Mouse (Mus musculus) forebrain, embryonic 10.5 days (tissue): Measurements from ENCODE around the gene Rgl1. TPM values are rescaled to one million over a fixed set of nuclear protein-coding genes. Genes with fewer than 3 reads are reported as not detected.

ENCODE experiments used
- DNase-seq: peaks from one replicate; pipeline ENCODE4 v3.0.0-alpha.2; 2017; ENCODE audit warnings: low spot score; ENCODE audit errors: extremely low spot score
- H3K27ac ChIP-seq: fragments of 300-500 bp; sonication (generic); 2 replicates; pipeline ENCODE4 v1.5.1; 2016; ENCODE audit warnings: mild to moderate bottlenecking
- H3K27me3 ChIP-seq: fragments of 300-500 bp; sonication (generic); 2 replicates; pipeline ENCODE4 v1.6.1; 2016; ENCODE audit warnings: mild to moderate bottlenecking; ENCODE audit not compliant: poor library complexity, severe bottlenecking
- H3K36me3 ChIP-seq: fragments of 300-500 bp; sonication (generic); replicated peaks from 2 replicates; pipeline ENCODE4 v1.6.1; 2016; ENCODE audit warnings: mild to moderate bottlenecking, moderate library complexity
- H3K4me1 ChIP-seq: fragments of 300-500 bp; sonication (generic); 2 replicates; pipeline ENCODE4 v1.6.1; 2016
- H3K4me3 ChIP-seq: fragments of 300-500 bp; sonication (generic); 2 replicates; pipeline ENCODE4 v1.5.1; 2016; ENCODE audit warnings: mild to moderate bottlenecking, moderate library complexity
- H3K9me3 ChIP-seq: fragments of 300-500 bp; sonication (generic); 2 replicates; pipeline ENCODE4 v1.6.1; 2016; ENCODE audit warnings: mild to moderate bottlenecking, moderate library complexity
- WGBS: fragments of 180-500 bp; shearing (Covaris S2); methylation state at CpG from one replicate; pipeline ENCODE4 v1.1.7; 2016; 5-methylcytosine and 5-hydroxymethylcytosine counted together
- polyA plus RNA-seq: library from polyadenylated mRNA; unstranded; fragments of >200 nt; fragmentation: Nextera tagmentation; extraction: Ambion mirVana; gene quantifications from 2 replicates; pipeline ENCODE4 v1.2.1, GENCODE M21; 2016

The Rgl1 gene
- polyA plus RNA-seq, 1 experiment from 2014 or later, result 29.1 TPM

DNA sequence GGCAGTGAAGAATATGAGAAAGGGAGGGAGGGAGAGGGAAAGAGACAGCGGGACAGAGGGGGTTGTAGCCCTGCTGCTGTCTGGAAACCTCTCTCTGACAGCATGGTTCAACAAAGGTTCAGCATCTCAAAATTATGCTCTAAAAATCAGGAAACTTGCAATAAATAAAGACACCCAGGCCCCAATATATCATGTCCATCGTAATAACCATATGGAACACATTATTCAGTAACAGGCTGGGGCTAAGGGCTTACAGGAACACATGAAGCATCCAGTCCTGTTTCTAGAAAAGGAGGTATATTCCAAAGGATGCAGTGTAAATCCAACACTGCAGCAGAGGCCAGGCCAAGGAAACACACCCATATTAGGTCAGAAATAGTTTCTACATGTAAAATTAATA, 215.6 kb downstream of the Rgl1 start:
- peaks cover 79% of the 10 kb centered on the region for H3K36me3 ChIP-seq
- WGBS, result 91% methylated on average over 2 of the region's 2 CpGs
- H3K4me3 ChIP-seq, result no peak overlapping the region
- no peak for DNase-seq
- H3K27ac ChIP-seq, result no peak overlapping the region
- no peaks in the 10 kb centered on the region for H3K27me3 ChIP-seq
- H3K9me3 ChIP-seq, result peaks cover 3% of the 10 kb centered on the region; the same call in 1 of the 2 replicates
- peaks cover 11% of the 10 kb centered on the region for H3K4me1 ChIP-seq

DNA sequence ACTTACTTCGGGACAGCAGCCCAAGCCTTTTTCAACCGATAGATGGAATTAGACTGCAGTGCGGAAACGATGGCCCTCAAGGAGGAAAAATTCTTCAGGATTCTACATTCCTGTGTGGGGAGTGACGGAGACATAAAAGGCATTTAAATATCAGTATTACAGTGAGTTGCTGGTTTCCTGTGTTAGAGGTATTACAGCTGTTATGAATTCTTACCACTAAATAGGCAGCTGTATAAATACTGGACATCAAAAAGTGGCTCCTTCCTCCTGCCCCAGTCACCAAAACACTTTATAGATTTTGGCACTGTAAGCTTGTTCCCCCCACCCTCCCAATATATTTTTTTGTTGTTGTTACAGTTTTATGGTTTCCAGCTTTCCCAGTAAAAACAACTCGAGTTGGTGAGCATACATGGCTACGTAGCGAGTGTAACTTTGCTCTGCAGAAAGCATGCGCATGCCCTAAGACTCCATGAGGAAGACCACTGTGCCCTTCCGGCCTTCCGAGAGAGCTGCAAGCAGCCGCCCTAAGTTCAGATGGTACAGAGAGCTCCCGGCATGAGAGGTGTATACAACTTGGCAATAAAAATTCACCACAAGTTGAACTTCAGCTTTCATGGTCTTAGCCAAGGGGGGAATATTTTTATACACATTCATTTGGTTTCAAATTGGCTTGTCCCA, 217.0 kb downstream of the Rgl1 start:
- Histone ChIP-seq H3K36me3 (peaks cover 82% of the 10 kb centered on the region), H3K4me3 (no peak overlapping the region), H3K4me1 (peaks cover 3% of the 10 kb centered on the region; the same call in 1 of the 2 replicates), H3K27me3 (no peaks in the 10 kb centered on the region), H3K27ac (no peak overlapping the region), H3K9me3 (peaks cover 3% of the 10 kb centered on the region; the same call in 1 of the 2 replicates)
- no peak for DNase-seq
- WGBS, result 93% methylated on average over 13 of the region's 13 CpGs

DNA sequence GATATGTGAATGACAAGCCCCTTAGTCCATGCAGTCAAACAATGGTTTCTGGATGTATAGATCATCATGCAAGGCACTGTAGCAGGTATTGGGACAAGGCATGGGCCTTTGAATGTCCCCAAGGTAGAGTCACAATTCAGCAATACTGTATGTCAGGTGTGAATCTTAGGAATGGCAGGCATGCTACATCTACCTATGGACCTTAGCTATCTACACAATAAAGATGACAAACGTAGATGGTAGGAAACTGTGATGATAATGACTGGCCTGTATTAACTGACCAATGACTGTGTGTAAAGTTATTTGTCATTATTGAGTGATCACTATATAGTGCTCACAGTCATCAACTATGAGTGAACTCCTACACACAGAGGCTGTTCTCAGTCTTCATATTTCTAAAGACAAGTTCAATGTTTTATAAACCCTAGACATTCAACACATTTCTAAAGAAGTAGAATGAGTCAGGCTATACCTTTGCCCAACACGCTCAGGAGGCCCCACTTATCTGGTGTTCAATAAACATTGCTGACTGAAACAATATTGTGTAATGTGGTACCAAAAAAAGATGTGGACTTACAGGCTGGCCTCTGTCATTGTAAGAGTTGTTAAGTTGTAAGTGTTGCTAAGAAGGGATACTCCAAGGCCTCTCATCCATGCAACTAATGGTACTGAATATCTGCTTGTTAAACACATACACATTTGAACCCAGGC, 222.5 kb downstream of the Rgl1 start:
- no peak overlapping the region for H3K4me3 ChIP-seq
- WGBS, result 89% methylated on average over 2 of the region's 2 CpGs
- H3K36me3 ChIP-seq, result peaks cover 76% of the 10 kb centered on the region
- no peak for DNase-seq
- no peaks in the 10 kb centered on the region for H3K27me3 ChIP-seq
- no peaks in the 10 kb centered on the region for H3K4me1 ChIP-seq
- H3K9me3 ChIP-seq, result peaks cover 3% of the 10 kb centered on the region; the same call in 1 of the 2 replicates
- H3K27ac ChIP-seq, result no peak overlapping the region

DNA sequence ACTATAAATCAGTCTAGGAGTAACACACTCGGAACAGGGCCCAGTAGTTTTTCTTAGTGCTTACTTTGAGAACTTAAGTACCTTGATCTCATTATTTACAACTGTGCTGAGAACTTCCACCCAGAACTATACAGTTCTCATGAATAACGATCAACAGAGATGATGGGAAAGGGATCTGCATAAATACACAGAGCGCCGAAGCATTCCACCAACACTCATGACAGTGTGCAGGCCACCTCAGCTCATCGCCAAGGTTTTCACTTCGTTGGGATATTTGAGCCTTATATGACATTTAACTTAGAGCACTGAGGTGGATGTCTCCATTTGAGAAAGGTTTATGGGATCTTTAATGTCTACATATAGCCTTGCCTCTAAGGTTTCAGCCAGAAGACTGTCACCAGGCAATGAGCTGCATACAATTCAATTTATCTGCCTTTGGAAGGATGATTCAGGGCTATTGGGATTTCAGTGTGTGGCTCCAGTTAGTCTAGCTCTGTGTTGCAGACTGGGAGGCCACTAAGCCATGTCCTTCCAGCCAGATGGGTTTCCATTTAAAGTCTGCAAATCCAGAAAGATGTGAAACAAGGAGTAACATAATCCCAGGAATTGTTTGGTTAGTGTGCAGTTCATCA, 223.3 kb downstream of the Rgl1 start:
- Histone ChIP-seq H3K9me3 (peaks cover 3% of the 10 kb centered on the region; the same call in 1 of the 2 replicates), H3K36me3 (peaks cover 76% of the 10 kb centered on the region), H3K4me1 (no peaks in the 10 kb centered on the region), H3K27ac (no peak overlapping the region), H3K27me3 (no peaks in the 10 kb centered on the region), H3K4me3 (no peak overlapping the region)
- 93% methylated on average over 6 of the region's 6 CpGs for WGBS
- no peak for DNase-seq

DNA sequence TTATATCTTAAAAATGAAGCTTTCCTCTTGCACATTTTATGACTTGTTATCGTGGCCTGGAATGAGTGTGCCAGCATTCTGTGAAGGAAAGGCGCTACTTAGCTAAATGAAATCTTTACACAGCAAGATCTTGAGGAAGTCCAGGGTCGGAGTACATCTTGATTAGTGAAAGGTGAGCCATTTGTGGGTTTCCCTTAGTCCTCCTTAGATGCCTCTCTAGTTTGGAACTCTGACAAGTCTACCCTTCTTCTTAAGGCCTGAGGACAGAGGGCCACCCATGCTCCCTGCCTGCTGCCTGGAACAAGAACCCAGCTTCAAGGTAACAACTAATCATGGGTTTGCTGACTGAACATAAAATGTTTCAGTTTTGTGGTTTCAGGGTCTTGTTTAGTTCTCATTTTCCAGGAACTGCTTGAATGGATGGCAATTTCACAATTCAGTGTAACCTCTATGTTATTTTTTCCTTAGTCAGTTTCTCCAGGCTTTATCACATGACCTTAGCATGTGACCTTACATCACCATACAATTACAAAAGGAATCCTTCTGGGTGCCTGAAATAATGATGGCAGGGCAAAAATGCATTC, 225.8 kb downstream of the Rgl1 start:
- 95% methylated on average over 3 of the region's 3 CpGs for WGBS
- H3K27me3 ChIP-seq, result no peaks in the 10 kb centered on the region
- no peak for DNase-seq
- no peaks in the 10 kb centered on the region for H3K4me1 ChIP-seq
- no peak overlapping the region for H3K4me3 ChIP-seq
- no peaks in the 10 kb centered on the region for H3K9me3 ChIP-seq
- H3K36me3 ChIP-seq, result peaks cover 71% of the 10 kb centered on the region
- no peak overlapping the region for H3K27ac ChIP-seq

DNA sequence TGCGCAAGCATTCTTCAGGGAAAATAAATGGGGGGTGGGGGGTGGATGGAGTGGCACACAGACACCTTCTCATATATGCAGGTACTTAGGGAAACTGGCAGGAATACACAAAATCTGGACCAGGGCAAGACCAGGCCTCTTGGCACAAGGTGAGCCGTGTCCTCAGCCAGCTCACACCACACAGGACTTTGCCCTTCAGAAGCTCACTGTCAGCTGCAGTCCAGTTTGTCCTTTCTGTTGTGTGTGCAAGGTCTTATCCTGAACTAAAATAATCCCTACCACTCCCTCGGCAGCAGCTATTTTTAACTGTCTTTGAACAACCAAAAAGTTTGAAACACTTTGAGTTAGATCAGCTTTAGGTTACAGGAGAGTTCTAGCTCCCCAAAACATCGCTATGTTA, 227.3 kb downstream of the Rgl1 start:
- 94% methylated on average over 4 of the region's 4 CpGs for WGBS
- no peak overlapping the region for H3K4me3 ChIP-seq
- no peaks in the 10 kb centered on the region for H3K27me3 ChIP-seq
- H3K27ac ChIP-seq, result no peak overlapping the region
- H3K36me3 ChIP-seq, result peaks cover 64% of the 10 kb centered on the region
- H3K9me3 ChIP-seq, result no peaks in the 10 kb centered on the region
- H3K4me1 ChIP-seq, result no peaks in the 10 kb centered on the region
- no peak for DNase-seq

DNA sequence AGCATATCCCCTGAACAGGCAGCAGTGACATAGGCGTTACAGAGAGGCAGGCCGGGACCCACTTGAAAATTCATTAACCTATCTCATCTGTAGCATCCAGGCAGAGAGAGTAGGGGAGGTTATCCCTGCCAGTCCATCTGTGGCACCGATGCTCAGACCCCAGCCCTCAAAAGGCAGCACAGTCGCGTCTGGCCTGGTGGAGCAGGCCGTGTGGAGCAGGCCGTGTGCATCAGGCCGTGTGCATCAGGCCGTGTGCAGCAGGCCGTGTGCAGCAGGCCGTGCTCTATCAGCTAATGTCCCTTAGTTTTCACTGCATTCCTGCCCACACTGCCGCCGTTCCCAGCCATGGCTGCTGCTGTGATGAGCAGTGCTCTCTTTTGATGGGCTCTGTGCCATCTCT, 229.0 kb downstream of the Rgl1 start:
- Histone ChIP-seq H3K27me3 (no peaks in the 10 kb centered on the region), H3K36me3 (peaks cover 57% of the 10 kb centered on the region), H3K9me3 (no peaks in the 10 kb centered on the region), H3K27ac (no peak overlapping the region), H3K4me3 (no peak overlapping the region), H3K4me1 (no peaks in the 10 kb centered on the region)
- WGBS, result 87% methylated on average over 13 of the region's 13 CpGs
- DNase-seq, result no peak

DNA sequence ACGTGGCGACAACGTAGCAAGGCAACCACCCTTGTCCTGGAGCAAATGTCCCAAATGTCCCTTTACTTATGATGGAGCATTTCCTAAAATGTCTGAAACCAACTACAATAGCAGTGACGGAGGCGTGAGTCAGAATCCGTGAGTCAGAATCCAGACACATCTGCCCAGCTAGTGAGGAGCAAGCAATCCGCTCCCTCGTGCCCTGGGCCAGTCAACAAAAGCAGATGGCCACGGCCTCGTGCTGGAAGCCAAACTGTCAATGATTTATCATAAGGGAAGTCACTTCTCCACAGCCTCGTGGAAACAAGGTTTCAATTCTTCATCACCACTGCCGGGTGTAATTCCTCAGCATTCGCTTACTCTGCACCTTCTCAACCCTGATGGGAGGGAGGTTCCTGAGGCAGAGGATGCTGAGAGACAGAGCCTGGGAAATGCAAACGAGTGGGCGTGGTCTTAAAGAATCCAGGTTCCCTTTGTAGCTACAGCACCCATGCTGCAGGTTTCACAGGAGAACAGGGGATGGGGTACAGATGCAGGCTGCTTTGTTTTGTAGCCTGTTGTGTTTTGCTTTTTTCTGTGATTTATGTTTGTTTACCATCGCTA, 229.6 kb downstream of the Rgl1 start:
- Histone ChIP-seq H3K27ac (no peak overlapping the region), H3K27me3 (no peaks in the 10 kb centered on the region), H3K4me3 (no peak overlapping the region), H3K9me3 (no peaks in the 10 kb centered on the region), H3K36me3 (peaks cover 53% of the 10 kb centered on the region), H3K4me1 (peaks cover 3% of the 10 kb centered on the region; the same call in 1 of the 2 replicates)
- no peak for DNase-seq
- WGBS, result 66% methylated on average over 16 of the region's 16 CpGs

DNA sequence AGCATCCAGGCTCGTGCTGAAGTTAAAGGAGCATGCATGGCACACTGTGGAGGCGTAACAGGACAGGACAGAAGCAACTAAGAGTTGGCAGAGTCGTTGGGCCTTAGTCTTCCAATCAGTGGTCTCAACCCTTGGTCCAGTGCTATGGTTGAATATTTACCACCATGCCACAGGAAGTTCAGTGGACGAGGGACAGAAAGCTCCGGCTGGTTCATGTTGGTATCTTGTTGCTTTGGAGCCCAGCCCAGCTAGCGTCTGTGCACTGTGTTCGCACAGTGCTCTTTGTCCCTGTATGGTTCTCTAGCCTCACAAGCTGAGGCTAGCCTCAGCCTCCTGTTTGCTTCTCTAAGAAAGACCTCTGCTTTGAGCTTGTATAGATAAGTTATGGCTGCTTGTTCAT, 231.6 kb downstream of the Rgl1 start:
- H3K36me3 ChIP-seq, result peaks cover 57% of the 10 kb centered on the region

DNA sequence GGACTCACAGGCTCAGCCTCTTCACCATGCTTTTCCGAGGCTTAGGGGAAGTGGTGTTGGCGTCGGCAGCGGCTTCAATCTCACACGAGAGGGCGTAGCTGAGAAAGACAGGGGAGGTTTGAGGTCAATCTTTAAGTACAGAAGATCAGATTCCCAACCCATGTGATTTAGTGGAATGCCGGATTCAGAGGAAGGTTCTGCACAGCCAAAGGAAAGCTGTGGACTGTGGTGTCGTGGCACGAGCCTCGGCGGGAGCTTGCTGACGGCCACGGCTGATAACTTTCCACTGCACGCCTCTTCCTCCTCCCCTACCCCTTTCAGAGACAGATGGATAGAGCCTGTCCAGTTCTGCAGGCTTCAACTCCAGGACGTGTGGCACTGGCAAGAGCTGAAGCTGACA, 234.7 kb downstream of the Rgl1 start:
- no peak overlapping the region for H3K27ac ChIP-seq
- peaks cover 3% of the 10 kb centered on the region; the same call in 1 of the 2 replicates for H3K4me1 ChIP-seq
- H3K27me3 ChIP-seq, result no peaks in the 10 kb centered on the region
- no peak overlapping the region for H3K4me3 ChIP-seq
- peaks cover 48% of the 10 kb centered on the region for H3K36me3 ChIP-seq
- WGBS, result 83% methylated on average over 15 of the region's 15 CpGs
- no peaks in the 10 kb centered on the region for H3K9me3 ChIP-seq
- no peak for DNase-seq

More for the DNA sequence above, 231.6 kb downstream of the Rgl1 start:
- Histone ChIP-seq H3K27ac (no peak overlapping the region), H3K4me1 (peaks cover 3% of the 10 kb centered on the region; the same call in 1 of the 2 replicates), H3K27me3 (no peaks in the 10 kb centered on the region), H3K4me3 (no peak overlapping the region), H3K9me3 (no peaks in the 10 kb centered on the region)
- 92% methylated on average over 7 of the region's 7 CpGs for WGBS
- no peak for DNase-seq

DNA sequence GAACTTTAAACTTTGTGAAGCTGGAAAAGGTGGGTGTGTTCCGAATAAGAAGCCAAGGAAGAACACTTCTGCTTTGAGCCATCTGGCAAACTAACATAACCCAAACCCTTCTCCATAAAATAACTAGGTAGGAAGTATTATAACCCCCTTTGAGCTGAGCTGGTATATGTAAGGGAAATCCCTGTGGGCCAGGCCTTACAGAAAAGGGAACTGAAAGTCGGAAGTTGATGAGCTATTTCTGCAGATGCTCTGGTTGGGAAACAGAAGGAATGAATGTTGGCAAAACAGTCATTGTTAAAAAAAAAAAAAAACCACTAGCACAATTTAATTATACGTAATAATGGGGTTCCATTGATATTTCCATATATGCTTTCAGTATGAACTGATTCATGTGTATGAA, 237.4 kb downstream of the Rgl1 start:
- 90% methylated on average over 3 of the region's 3 CpGs for WGBS

DNA sequence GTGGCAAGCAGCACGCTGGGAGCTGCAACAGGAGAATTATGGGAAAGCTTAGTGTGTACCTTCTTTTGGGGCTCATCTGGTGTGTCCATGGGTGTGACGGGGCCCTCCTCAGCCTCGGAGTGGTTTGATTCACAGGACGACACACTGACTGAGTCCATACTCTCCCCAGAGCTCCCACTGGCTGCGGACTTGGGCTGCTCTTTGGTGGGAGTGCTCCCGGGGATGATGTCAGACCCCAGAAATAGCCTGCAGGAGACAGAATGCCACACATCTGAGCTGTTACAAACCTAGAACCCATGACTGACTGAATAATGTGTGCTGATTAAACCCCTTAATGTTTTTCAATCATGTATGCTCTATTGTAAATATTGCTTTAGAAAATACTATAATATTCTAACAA, 237.9 kb downstream of the Rgl1 start:
- no peak overlapping the region for H3K4me3 ChIP-seq
- 90% methylated on average over 6 of the region's 6 CpGs for WGBS
- H3K27ac ChIP-seq, result no peak overlapping the region
- peaks cover 7% of the 10 kb centered on the region; the same call in 1 of the 2 replicates for H3K4me1 ChIP-seq
- H3K27me3 ChIP-seq, result no peaks in the 10 kb centered on the region
- no peak for DNase-seq
- H3K9me3 ChIP-seq, result no peaks in the 10 kb centered on the region
- H3K36me3 ChIP-seq, result peaks cover 61% of the 10 kb centered on the region

More for the DNA sequence above, 237.4 kb downstream of the Rgl1 start:
- DNase-seq, result no peak
- Histone ChIP-seq H3K36me3 (peaks cover 59% of the 10 kb centered on the region), H3K27ac (no peak overlapping the region), H3K27me3 (no peaks in the 10 kb centered on the region), H3K4me1 (peaks cover 7% of the 10 kb centered on the region; the same call in 1 of the 2 replicates), H3K9me3 (no peaks in the 10 kb centered on the region), H3K4me3 (no peak overlapping the region)
